Mouse (Mus musculus) left cerebral cortex, postnatal 25 days (tissue): ENCODE data around the gene Abi3bp. TPM values are rescaled to one million over a fixed set of nuclear protein-coding genes. Genes with fewer than 3 reads are reported as not detected.

Experiments used
- total RNA-seq, 2 experiments: library from RNA; stranded (reverse); gene quantifications; 2 replicates each; pipeline ENCODE4 v1.2.3; 2021

The Abi3bp gene
- total RNA-seq, 2 experiments from 2014 or later, result 14.5 to 15.3 TPM

Other genes with a start within 250 kb of the Abi3bp start
- 10 to 100 TPM; 55.1 to 56.9 TPM for gene Tfg, start 239.6 kb downstream of the Abi3bp start, total RNA-seq